Mouse (Mus musculus) frontal cortex, postnatal 25 days (tissue): ENCODE data around the gene Swt1.
"Not testable (repeated sequence)": the region's sequence is repeated elsewhere in the genome, so short reads cannot be mapped to it uniquely, and the experiment has no call there.

ENCODE experiments used
- DNase-seq, 2 experiments: peaks; one replicate each; pipeline ENCODE4 v3.0.0; 2022; ENCODE audit warnings: low spot score in 2 of 2

Swt1 gene

DNA sequence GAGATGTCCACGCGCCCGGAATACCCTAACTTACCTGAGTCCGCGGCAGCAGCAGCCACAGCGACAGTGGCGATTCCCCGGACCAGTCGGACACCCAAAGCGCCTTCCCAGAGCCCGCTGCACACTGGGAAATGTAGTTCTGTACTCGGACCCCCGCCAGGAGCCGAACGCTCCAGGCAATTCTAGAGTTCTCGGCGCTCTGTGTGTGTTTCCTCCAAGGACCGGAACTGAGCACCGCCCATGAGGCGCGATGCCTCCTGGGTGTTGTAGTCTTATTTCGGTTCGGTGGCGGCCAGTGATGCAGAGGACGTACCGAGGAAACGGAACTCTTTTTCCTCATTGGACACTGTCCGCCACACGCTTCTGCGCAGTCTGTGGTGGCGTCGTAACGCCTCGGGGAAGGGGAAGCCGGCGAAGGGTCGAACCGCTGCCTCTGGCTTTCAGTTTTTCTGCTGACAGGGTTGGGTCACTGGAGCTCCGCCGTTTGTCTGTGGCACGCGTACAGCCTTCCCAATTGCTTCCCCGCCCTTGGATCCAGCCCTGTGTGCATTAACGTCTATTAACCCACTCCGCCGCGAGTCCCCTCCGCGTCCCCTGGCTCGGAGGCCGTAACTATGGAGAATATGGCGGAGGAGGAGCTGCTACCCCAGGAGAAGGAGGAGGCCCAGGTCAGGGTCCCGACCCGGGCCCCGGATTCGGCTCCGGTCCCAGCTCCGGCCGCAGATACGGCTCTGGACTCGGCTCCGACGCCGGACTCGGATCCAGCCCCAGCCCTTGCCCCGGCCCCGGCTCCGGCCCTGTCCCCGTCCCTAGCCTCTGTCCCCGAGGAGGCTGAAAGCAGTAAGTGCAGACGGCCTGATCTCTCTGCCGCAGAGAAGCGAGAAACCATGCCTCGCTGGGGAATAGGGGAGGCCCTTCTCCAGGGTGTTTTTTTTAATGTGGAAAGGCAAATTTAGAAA lies at the start of gene Swt1, which contains the start of gene Trmt1l:
Swt1 (minus strand) TSS at position 193 of the 959 bp plus-strand sequence.
Trmt1l (plus strand) TSS at position 280 of the 959 bp plus-strand sequence.
- DNase-seq = peak; percentile 94 to 99

DNA sequence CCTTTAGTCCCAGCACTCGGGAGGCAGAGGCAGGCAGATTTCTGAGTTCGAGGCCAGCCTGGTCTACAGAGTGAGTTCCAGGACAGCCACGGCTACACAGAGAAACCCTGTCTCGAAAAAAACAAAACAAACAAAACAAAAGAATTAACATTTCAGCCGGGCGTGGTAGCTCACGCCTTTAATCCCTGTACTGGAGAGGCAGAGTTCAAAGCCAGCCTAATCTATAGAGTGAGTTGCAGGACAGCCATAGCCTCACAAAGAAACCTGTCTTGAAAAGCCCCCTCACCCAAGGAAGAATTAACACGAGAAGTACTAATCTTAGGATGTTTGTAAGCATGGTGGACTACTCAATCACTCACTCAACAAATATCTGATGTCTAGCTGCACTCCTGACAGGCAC lies 44.1 kb upstream of the Swt1 start:
- not testable (repeated sequence) for DNase-seq

DNA sequence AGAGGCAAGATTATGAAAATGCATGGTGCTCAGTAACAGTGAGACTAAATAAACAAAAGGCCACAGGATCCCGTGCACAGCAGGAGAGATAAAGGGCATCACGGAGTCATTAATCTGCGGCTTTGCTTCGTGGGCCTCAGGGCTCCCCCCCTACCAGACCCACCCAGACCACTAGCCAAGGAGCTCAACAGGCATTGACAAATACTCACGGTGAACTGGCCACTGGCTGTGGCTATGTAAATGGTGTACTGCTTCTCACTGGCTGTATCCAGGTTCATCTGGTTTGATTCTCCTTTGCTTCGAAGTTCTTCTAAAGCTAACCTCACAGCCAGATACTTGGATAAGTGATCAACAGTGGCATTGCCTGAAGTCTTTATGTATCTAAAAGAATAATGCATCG lies 43.2 kb upstream of the Swt1 start:
- DNase-seq = no peak

DNA sequence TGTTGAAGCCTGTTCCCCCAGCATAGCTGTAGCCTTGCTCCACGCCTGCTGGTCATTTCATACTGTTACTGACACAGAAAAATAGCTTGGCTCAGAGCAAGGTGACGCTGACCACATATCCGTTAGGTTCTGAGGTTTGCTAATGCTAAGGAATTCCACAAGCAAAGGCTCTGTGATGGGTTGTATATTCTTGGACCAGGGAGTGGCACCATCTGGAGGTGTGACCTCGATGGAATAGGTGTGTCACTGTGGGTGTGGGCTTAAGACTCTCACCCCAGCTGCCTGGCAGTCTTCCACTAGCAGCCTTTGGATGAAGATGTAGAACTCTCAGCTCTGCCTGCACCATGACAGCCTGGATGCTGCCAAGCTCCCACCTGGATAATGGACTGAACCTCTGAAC lies 38.3 kb upstream of the Swt1 start:
- DNase-seq = no peak

DNA sequence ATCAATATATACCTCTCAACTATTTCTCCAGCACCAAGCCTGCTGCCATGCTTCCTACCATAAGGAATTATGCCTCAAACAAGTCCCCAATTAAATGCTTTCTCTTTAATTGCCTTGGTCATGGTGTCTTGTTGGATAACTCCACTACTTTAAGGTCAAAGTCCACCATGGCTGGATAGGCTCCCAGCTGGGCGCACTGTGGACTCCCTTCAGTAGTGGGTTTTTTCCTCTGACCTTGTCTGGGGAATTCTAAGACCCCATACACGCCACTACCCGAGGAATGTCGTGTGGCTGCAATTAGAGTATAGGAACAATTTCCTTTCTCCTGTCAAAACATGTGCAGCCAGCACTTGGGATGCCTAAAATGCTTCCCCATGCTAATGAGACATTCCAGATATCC lies 36.7 kb upstream of the Swt1 start:
- DNase-seq = no peak

DNA sequence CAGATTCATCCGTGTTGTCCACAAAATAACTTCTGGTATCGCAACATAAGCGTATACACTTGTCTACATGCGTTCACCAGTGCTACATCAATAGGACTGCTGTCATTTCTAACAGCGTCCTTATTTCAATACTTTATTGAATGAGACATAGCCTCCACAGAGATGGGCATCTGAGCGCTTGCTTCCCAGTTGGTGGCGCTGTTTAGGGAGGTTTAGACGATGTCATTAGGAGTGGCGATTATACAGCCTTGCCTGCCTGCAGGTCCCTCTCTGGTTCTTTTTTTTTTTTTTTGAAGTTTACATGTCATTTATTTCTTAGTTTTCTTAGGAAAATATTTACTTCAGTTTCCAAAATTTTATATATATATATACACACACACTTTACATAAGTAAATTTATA lies 33.0 kb upstream of the Swt1 start:
- no peak for DNase-seq

DNA sequence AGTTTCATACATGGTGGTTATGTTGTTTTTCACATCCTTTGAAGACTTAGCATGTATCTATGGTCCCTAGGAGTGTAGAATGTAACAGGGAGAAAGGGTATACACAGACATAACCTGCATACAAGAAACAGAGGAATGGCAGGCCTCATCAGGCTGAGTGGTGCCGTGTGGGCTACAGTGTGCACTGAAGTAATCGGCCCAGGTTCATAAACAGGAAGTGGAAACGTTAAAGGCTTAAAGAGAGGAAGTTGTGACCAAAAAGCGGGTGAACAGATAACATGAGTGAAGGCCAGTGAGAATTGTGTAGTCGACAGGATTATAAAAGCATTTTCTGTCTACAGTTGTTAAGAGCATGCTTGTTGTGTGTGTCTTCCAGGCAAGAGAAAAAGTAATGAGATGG lies 28.8 kb upstream of the Swt1 start:
- no peak for DNase-seq

DNA sequence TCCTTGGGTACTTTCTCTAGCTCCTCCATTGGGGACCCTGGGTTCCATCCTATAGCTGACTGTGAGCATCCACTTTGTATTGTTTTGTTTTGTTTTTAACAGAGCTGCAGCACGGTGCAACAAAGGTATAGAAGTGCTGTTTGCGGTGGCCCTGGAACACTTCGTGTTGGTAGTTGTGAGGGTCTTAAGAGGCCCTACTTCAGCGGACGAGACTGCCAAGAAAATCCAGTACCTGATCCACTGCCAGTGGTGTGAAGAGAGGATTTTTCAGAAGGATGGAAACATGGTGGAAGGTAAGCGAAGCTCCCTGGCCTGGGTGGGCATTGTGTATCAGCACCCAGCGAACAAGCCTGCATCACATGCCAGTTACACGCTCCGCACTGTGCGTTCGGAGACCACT lies 23.7 kb upstream of the Swt1 start:
- DNase-seq = no peak

DNA sequence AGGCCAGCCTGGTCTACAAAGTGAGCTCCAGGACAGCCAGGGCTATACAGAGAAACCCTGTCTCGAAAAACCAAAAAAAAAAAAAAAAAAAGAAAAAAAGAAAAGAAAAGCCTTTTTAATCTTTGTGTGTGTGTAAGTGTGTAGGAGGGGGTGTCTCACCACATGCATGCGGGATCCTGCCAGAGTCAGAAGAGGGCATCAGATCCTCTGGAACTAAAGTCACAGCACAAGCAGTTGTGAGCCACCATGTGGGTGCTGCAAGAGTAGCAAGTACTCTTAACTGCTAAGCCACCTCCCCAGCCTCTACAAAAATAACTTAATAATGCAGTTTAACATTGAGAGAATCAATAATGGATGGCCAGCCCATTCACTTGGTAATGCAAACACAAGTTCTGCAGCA lies 22.6 kb upstream of the Swt1 start:
- no peak for DNase-seq

DNA sequence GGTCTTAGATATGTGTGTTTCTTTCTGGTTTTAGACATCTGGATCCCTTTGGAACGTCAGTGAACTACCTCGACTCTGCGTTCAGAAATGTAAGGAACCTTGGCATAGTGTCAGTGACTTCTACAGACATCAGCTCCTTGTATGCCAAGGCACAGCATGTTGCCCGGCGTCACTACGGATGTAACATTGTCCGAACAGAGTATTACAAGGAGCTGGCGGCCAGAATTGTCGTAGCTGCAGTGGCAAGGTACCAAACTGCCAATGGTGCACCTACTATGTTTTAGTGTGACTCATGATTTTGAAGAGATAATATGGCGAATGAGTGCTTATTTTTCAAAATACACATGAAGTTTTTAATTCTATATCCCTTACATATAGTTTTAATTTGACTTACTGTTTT lies 21.6 kb upstream of the Swt1 start:
- no peak for DNase-seq

DNA sequence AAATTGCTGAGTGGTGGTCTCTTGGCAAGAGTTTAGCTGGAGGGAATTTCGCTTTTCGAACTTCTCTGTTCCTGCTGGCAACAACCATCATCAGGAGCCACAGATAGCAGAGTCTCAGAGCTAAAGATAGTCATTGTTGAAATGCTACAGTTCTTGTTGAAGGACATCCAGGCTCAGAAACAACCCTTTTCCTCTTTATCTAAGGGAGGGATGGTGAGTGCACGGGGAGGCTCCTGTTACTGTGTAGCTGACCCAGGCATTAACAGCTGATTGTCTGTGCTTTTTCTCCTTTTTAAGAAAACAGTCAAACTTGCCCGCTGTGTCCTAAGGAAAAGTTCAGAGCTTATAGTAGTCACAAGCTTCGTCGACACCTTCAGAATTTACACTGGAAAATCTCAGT lies 7.2 kb upstream of the Swt1 start:
- no peak for DNase-seq

DNA sequence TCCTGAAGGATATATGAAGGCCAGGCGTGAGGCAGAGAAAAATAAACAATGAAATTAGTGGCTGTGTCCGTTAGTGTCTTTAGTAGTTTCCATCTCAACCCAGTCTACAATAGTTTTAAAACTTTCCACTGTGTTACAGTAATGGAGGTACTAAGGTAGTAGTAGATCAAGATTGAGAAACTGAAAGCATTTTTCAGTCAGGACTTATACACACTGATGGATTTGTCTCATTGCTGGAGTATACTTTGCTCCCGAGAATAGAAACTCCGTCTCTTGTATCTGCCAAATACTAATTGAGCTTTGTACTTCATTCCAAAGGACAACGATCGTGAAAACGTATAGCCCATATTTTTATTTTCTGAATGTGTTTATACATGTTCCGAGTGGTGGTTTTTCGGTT lies 1.1 kb upstream of the Swt1 start:
- DNase-seq = no peak

DNA sequence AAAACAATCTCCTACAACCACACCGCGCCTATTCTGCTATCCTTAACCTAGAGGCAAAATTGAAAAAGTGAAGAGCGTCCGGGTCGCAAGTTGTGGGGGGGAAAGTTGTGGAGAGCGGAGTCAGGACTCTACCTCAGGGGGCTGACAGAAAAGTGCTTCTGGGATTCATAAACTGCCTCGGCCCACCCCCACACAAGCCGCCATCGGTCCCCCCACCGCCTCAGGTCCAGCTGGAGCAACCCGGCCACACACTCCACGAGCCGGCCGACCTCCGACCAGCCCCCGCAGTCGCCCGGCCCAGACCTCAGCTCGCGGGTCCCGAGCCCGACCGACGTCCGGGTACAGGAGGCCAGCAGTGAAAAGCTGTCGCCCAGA lies 380 bp downstream of the Swt1 start:
- no peak for DNase-seq

DNA sequence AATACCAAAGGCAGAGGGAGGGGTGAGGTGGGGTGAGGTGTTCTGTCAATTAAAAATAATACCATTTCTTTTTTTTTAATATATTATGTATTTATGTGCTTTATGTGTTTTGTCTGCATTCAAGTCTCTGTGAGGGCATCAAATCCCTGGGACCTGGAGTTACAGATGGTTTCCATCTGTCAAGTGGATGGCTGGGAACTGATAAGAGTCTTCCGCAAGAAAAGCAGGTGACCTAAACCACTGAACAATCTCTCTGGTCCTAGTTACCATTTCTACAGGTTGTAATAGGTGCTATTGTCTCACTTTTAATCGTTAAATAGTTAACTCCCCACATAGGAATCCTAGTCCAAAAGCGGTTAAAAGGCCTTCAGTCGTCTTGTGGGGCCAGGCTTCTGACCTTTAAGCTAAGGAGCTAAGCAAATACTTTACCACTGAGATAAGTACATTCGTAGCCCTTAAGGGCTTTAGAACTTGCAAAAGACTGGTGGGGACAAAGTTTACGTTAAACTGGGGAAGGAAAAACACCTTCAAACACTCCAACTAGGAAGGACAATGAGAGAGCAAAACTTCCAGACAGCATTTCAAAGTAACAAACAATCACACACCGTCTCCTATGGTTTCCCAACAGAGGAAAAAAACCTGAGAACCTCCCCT lies 1.2 kb downstream of the Swt1 start:
- DNase-seq = no peak

DNA sequence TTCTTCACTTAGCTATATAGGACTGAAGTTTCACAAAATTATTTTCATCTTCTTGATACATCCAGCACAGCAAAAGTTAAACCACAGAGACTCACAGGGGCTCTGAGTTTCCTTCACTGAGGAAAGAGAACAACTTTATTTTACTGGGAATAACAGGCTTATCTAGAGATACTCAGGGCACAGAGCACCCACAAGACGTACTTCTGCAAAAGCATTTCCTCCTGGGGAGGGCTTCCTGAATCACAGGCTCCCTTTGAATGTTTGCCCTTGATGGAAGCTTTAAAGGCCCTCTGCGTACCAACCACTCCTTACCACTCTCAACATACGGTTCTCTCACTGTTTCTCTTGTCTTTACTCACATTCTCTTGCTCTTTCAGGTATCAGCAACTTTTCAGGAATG lies 6.1 kb downstream of the Swt1 start:
- no peak for DNase-seq

DNA sequence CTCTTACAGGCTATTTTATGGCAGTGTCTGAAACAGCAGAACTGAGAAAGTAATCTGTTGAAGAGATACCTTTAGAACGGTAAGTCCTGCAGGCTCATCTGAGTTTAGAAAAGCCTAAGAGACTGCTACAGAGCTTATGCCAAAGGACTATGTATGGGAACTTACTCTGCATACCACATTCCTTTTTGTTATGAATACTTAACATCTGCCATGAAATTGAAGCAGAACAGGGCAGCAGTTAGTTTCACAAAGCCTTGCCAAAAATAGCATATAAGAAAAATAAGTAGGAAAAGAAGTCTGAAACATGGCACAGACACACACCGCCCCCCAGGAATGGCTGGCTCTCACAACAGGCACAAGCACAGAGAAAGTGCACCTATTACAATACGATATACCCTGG lies 18.4 kb downstream of the Swt1 start:
- no peak for DNase-seq

DNA sequence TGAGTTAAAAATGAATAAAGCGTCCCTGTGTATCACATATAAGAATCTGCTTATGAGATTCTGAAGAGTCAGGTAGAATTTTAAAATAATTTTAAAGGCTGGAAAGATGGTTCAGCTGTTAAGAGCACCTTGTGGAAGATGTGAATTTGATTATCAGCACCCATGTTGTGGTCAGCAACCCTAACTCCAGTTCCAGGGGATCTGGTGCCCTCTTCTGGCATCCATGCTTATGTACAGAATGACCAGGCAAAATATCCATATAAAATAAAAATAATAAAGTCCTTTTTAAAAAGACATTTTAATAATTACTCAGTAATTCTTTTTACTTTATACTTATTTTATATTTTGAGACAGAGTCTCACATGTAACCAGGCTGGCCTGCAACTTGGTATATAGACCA lies 38.2 kb downstream of the Swt1 start:
- no peak for DNase-seq

DNA sequence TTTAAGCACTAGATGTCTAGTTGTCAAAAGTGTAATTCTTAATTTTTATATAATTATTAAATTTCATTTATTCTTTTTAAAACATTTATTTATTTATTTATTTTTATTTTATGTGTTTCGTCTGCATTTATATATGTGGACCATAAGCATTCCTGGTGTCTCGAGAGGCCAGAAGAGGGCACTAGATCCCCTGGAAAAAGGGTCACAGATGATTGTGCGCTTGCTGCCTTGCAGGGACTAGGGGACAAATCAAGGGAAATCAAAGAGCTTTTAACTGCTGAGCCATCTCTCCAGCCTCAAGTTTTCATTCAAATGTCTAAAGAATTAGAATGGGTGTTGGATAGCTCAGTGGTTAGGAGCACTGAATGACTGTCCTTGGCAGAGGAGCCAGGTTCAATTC lies 50.9 kb downstream of the Swt1 start:
- DNase-seq = no peak

DNA sequence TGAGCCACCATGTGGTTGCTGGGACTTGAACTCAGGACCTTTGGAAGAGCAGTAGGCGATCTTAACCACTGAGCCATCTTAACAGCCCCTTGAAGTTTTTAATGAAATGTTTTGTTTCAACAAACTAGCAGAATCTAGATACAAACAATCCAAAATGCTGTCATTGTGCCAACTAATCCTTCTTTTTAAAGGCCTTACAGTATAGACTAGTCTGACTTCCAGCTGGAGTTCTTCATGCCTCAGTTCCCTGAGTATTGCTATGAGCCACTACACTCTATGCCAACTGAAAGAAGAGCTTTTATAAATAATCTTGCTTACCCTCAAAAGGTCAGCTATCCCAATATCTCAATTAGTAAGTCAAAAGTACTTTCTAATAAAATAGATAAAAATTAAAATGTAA lies 55.4 kb downstream of the Swt1 start:
- no peak for DNase-seq

DNA sequence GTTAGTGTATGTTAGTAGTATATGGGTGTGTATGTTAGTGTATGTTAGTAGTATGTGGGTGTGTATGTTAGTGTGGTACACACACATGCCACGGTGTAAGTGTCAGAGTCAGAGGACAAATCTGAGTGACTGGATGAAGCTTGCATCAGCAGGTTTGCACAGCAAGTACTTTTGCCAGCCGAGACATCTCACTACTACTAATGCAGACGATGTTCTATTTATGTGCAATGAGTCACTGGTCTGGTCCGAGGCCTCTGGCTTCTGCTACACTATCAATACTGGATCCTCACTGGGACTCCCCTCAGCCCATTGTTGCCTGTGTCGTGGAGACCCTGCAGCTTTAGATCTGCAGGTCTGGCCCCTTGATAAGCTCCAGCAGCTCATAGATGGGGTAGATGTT lies 56.7 kb downstream of the Swt1 start:
- DNase-seq = no peak

DNA sequence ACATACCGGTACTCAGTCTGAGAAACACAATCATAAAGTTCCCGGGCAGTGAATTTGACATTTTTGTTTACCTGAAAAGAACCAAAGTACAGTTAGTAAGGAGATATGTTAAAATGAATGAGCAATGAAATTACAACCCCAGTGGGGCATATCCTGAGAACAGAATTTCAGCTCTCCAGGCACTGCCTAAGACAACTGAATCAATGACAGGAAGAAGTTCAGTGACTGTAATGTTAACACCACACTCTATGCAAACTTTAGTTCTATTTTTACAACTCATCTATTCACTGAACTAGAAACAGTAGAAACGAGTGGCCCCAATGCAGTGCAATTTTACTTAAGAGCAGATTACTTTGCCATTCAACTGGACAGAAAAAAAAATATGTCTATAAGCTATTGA lies 57.7 kb downstream of the Swt1 start:
- no peak for DNase-seq

DNA sequence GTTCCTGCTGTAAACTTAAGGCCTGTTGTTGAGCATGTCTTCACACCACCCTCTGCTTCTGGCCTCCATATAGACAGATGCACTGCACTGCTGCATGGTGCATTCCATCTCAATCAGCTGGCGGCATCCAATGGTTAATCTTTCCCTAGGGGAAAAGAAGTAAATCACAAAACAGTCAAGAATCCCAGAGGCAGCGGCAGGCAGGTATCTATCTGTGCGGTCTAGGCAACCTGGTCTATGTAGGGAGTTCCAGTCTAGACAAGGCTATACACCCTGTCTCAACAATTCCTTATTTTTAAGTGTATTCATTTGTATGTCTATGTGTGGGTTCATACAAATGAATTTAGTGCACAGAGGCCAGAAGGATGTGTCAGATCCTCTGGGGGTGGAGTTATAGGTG lies 59.8 kb downstream of the Swt1 start:
- no peak for DNase-seq

DNA sequence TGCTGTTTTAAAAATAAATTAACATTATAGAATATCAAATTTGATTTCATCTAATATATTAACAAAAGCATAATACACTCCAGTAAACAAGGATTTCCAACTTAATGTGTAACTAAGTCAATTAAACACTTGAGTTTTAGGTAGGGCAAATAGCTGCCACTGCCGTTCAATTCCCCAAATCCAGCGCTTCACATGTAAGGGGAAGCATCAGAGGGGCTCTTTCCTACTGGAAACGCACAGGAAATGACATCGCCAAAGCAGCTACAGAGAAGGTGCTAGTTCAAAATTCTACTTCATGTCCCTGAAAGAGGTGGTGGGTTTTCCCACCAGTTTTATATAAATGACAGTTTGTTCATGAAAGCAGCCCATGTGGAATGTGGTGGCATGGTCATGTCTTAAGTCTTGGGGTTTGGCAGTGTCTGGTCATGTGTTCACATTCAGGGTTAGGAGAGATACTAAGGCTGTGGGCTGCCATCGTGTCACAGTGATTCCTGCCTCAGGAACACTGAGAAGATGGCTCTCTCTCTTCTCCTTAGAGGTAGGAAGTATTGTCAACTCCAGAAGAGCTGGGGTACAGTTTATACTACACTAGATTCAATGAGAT lies 60.4 kb downstream of the Swt1 start:
- no peak for DNase-seq
